Mouse (Mus musculus): Measurements from ENCODE around the gene Tcn2. TPM values are rescaled to one million over a fixed set of nuclear protein-coding genes. Genes with fewer than 3 reads are reported as not detected.

Gene Tcn2
- polyA plus RNA-seq, 1 experiment, result 16.2 TPM

GRCm38 (mm10) chr11:3909236-3909635, 22.7 kb downstream of the Tcn2 start:
- TF ChIP-seq POLR2A (IDR thresholded peaks at IDR 0.05; ENCODE audit: control insufficient read depth, low read depth, low read length), result no peak
- TF ChIP-seq CTCF (IDR thresholded peaks at IDR 0.05; ENCODE audit: control insufficient read depth, insufficient read depth, insufficient replicate concordance, low read depth, low read length), result no peak
- H3K36me3 ChIP-seq (ENCODE audit: control insufficient read depth, insufficient read depth, low read length), result no peaks in the 10 kb centered on the region
- peaks cover 15% of the 10 kb centered on the region for H3K4me1 ChIP-seq (ENCODE audit: control insufficient read depth, insufficient read depth, low read length)
- no peak overlapping the region for H3K4me3 ChIP-seq (ENCODE audit: control insufficient read depth, low read depth, low read length)
- H3K27me3 ChIP-seq (ENCODE audit: control insufficient read depth, insufficient read depth, low read length), result 0 out of 2 replicates have a peak, but pooled peaks cover 3% of the 10 kb centered on the region
- H3K27ac ChIP-seq (ENCODE audit: control insufficient read depth, insufficient read depth, low read depth, low read length), result no peak overlapping the region

- TF ChIP-seq POLR2A (IDR thresholded peaks at IDR 0.05; ENCODE audit: control insufficient read depth, low read depth, low read length), result no peak
- Histone ChIP-seq H3K27me3 (ENCODE audit: control insufficient read depth, insufficient read depth, low read length) (no peaks in the 10 kb centered on the region), H3K4me1 (ENCODE audit: control insufficient read depth, insufficient read depth, low read length) (no peaks in the 10 kb centered on the region; the same call in 1 of the 2 replicates), H3K4me3 (ENCODE audit: control insufficient read depth, low read depth, low read length) (no peak overlapping the region), H3K27ac (ENCODE audit: control insufficient read depth, insufficient read depth, low read depth, low read length) (no peak overlapping the region), H3K36me3 (ENCODE audit: control insufficient read depth, insufficient read depth, low read length) (no peaks in the 10 kb centered on the region)
These were observed 26.5 kb downstream of the Tcn2 start for GRCm38 (mm10) chr11:3905446-3905845.

GRCm38 (mm10) chr11:3904673-3905072, 27.3 kb downstream of the Tcn2 start:
- no peaks in the 10 kb centered on the region for H3K36me3 ChIP-seq (ENCODE audit: control insufficient read depth, insufficient read depth, low read length)

GRCm38 (mm10) chr11:3903046-3903445, 28.9 kb downstream of the Tcn2 start:
- Histone ChIP-seq H3K4me3 (ENCODE audit: control insufficient read depth, low read depth, low read length) (no peak overlapping the region), H3K36me3 (ENCODE audit: control insufficient read depth, insufficient read depth, low read length) (no peaks in the 10 kb centered on the region), H3K4me1 (ENCODE audit: control insufficient read depth, insufficient read depth, low read length) (no peaks in the 10 kb centered on the region; the same call in 1 of the 2 replicates), H3K27me3 (ENCODE audit: control insufficient read depth, insufficient read depth, low read length) (no peaks in the 10 kb centered on the region), H3K27ac (ENCODE audit: control insufficient read depth, insufficient read depth, low read depth, low read length) (no peak overlapping the region)
- TF ChIP-seq POLR2A (IDR thresholded peaks at IDR 0.05; ENCODE audit: control insufficient read depth, low read depth, low read length) (no peak), CTCF (IDR thresholded peaks at IDR 0.05; ENCODE audit: control insufficient read depth, insufficient read depth, insufficient replicate concordance, low read depth, low read length) (no peak)

More at GRCm38 (mm10) chr11:3904673-3905072, 27.3 kb downstream of the Tcn2 start:
- Histone ChIP-seq H3K27me3 (ENCODE audit: control insufficient read depth, insufficient read depth, low read length) (no peaks in the 10 kb centered on the region), H3K27ac (ENCODE audit: control insufficient read depth, insufficient read depth, low read depth, low read length) (no peak overlapping the region), H3K4me3 (ENCODE audit: control insufficient read depth, low read depth, low read length) (no peak overlapping the region), H3K4me1 (ENCODE audit: control insufficient read depth, insufficient read depth, low read length) (no peaks in the 10 kb centered on the region; the same call in 1 of the 2 replicates)
- TF ChIP-seq POLR2A (IDR thresholded peaks at IDR 0.05; ENCODE audit: control insufficient read depth, low read depth, low read length), result no peak
- TF ChIP-seq CTCF (IDR thresholded peaks at IDR 0.05; ENCODE audit: control insufficient read depth, insufficient read depth, insufficient replicate concordance, low read depth, low read length), result no peak

GRCm38 (mm10) chr11:3902516-3902915, 29.4 kb downstream of the Tcn2 start:
- H3K4me1 ChIP-seq (ENCODE audit: control insufficient read depth, insufficient read depth, low read length), result no peaks in the 10 kb centered on the region; the same call in 1 of the 2 replicates
- no peaks in the 10 kb centered on the region; the same call in 1 of the 2 replicates for H3K36me3 ChIP-seq (ENCODE audit: control insufficient read depth, insufficient read depth, low read length)
- no peak overlapping the region for H3K27ac ChIP-seq (ENCODE audit: control insufficient read depth, insufficient read depth, low read depth, low read length)
- H3K4me3 ChIP-seq (ENCODE audit: control insufficient read depth, low read depth, low read length), result no peak overlapping the region
- H3K27me3 ChIP-seq (ENCODE audit: control insufficient read depth, insufficient read depth, low read length), result no peaks in the 10 kb centered on the region
- no peak for TF ChIP-seq POLR2A (IDR thresholded peaks at IDR 0.05; ENCODE audit: control insufficient read depth, low read depth, low read length)
- TF ChIP-seq CTCF (IDR thresholded peaks at IDR 0.05; ENCODE audit: control insufficient read depth, insufficient read depth, insufficient replicate concordance, low read depth, low read length), result no peak

GRCm38 (mm10) chr11:3900296-3900695, 31.7 kb downstream of the Tcn2 start:
- no peak overlapping the region for H3K27ac ChIP-seq (ENCODE audit: control insufficient read depth, insufficient read depth, low read depth, low read length)
- H3K36me3 ChIP-seq (ENCODE audit: control insufficient read depth, insufficient read depth, low read length), result no peaks in the 10 kb centered on the region; the same call in 1 of the 2 replicates
- H3K4me3 ChIP-seq (ENCODE audit: control insufficient read depth, low read depth, low read length), result peak overlapping the region; percentile 51
- no peak for TF ChIP-seq POLR2A (IDR thresholded peaks at IDR 0.05; ENCODE audit: control insufficient read depth, low read depth, low read length)
- no peak for TF ChIP-seq CTCF (IDR thresholded peaks at IDR 0.05; ENCODE audit: control insufficient read depth, insufficient read depth, insufficient replicate concordance, low read depth, low read length)
- H3K4me1 ChIP-seq (ENCODE audit: control insufficient read depth, insufficient read depth, low read length), result no peaks in the 10 kb centered on the region; the same call in none of the 2 replicates
- no peaks in the 10 kb centered on the region for H3K27me3 ChIP-seq (ENCODE audit: control insufficient read depth, insufficient read depth, low read length)

GRCm38 (mm10) chr11:3895933-3896332, 36.0 kb downstream of the Tcn2 start:
- Histone ChIP-seq H3K4me1 (ENCODE audit: control insufficient read depth, insufficient read depth, low read length) (no peaks in the 10 kb centered on the region; the same call in 1 of the 2 replicates), H3K27me3 (ENCODE audit: control insufficient read depth, insufficient read depth, low read length) (no peaks in the 10 kb centered on the region), H3K36me3 (ENCODE audit: control insufficient read depth, insufficient read depth, low read length) (no peaks in the 10 kb centered on the region; the same call in 1 of the 2 replicates), H3K4me3 (ENCODE audit: control insufficient read depth, low read depth, low read length) (peak overlapping the region; percentile 41; the same call in 1 of the 2 replicates), H3K27ac (ENCODE audit: control insufficient read depth, insufficient read depth, low read depth, low read length) (no peak overlapping the region)
- no peak for TF ChIP-seq CTCF (IDR thresholded peaks at IDR 0.05; ENCODE audit: control insufficient read depth, insufficient read depth, insufficient replicate concordance, low read depth, low read length)
- TF ChIP-seq POLR2A (IDR thresholded peaks at IDR 0.05; ENCODE audit: control insufficient read depth, low read depth, low read length), result no peak

Measured in testis, adult 2 months (tissue).